Mouse (Mus musculus) heart, adult 10 weeks (tissue): ENCODE data around the gene Smoc1. TPM values are rescaled to one million over a fixed set of nuclear protein-coding genes. Genes with fewer than 3 reads are reported as not detected.

ENCODE experiments used
- polyA plus RNA-seq: library from polyadenylated mRNA; stranded (reverse); fragments of 350-450 nt; fragmentation: Illumina TruSeq; extraction: RNeasy Lipid Tissue Mini Kit (QIAGEN cat#74804); gene quantifications from one replicate; pipeline ENCODE4 v1.2.3, GENCODE M21; 2014; ENCODE audit warnings: low read depth, low replicate concordance

The Smoc1 gene
- 7.2 TPM for polyA plus RNA-seq

DNA sequence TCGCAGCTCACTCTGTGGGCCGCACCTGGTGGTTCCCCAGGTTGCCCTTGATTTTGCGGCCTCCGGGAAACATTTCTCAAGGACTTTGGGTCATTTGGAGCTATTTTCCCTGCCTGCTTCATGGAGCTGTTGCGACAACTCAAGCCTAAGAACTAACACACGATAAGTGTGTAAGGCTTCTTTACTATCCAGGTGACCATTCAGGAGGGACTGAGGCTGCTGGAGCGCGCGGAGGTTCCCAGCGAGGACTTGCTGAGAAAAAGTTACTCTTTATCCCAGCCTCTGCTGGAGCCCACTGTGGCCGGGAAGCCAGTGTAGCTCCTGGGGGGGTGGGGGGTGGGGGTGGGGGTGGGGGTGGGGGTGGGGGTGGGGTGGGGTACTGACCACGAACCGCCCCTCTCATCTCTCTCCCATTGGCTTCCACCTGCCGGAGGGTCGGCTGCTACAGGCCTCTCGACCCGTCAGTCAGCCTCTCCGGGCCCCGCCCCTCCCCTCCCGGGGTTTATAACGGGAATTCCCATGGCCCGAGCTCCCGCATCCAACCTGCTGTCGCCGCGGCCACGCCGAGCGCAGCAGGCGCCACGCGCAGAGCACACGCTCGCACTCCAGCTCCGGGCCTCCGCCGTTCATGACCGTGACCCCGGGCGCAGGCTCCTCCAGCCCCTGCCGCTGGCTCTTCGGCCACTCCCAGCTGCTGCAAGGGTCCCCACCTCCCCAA lies at the start of gene Smoc1:
Smoc1 (plus strand) TSS at position 532 of the 718 bp plus-strand sequence.

Other genes starting within 250 kb of the Smoc1 start
- gene Susd6, start 236.3 kb upstream of the Smoc1 start, polyA plus RNA-seq, result 61.3 TPM
- 305 TPM for gene Srsf5, start 81.3 kb upstream of the Smoc1 start, polyA plus RNA-seq
- 0.45 TPM for gene Slc10a1, start 58.1 kb upstream of the Smoc1 start, polyA plus RNA-seq